Mouse (Mus musculus): ENCODE data around the gene Zfp84. TPM values are rescaled to one million over a fixed set of nuclear protein-coding genes. Genes with fewer than 3 reads are reported as not detected.

Gene Zfp84
- polyA plus RNA-seq, 1 experiment, result 3.0 TPM

DNA sequence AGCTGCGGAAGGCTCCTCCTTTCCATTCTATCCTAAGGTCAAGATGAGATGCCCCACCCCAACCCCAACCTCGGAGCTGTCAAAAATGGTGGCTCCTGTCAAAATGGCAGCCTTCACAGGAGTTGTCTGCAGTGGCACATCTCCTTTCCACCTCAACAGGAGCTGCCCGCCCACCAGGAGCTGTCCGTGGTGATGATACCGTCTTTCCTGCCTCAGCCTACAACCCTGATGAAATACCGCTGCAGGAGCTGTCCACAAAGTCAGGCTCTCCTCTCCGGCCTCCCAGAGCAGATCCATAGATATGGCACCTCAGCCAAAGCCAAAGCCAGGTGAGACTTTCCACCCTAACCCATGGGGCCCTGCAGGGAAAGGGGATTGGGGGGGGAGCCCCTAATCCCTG lies 3.6 kb upstream of the Zfp84 start:
- H3K79me2 ChIP-seq (ENCODE audit: control insufficient read depth, insufficient read depth), result peaks cover 11% of the 10 kb centered on the region
- H3K4me3 ChIP-seq (ENCODE audit: insufficient read depth, poor library complexity, severe bottlenecking), result no peak overlapping the region
- H3ac ChIP-seq (ENCODE audit: control insufficient read depth, insufficient read length, low read depth), result no peak overlapping the region
- no peaks in the 10 kb centered on the region for H3K36me3 ChIP-seq (ENCODE audit: control insufficient read depth, insufficient read depth)
- no peaks in the 10 kb centered on the region for H3K27me3 ChIP-seq (ENCODE audit: control insufficient read depth, insufficient read depth, insufficient read length)
- peaks cover 11% of the 10 kb centered on the region for H3K79me3 ChIP-seq (ENCODE audit: low read depth)
- TF ChIP-seq MYOD1 (IDR thresholded peaks at IDR 0.05; ENCODE audit: control insufficient read depth, insufficient read length, low read depth), result no peak
- no peak for TF ChIP-seq CEBPB (IDR thresholded peaks at IDR 0.05; ENCODE audit: low read depth)
- TF ChIP-seq FOSL1 (IDR thresholded peaks at IDR 0.05; ENCODE audit: insufficient read depth, low read length, poor library complexity, severe bottlenecking), result no peak
- TF ChIP-seq MYOG (IDR thresholded peaks at IDR 0.05; ENCODE audit: control insufficient read depth, extremely low read depth, insufficient read length), result no peak
- TF ChIP-seq CTCF (IDR thresholded peaks at IDR 0.05; ENCODE audit: control insufficient read depth, insufficient read depth, insufficient read length), result no peak
- no peak for TF ChIP-seq MAX (IDR thresholded peaks at IDR 0.05)
- TF ChIP-seq USF1 (IDR thresholded peaks at IDR 0.05; ENCODE audit: low read depth), result no peak

- no peaks in the 10 kb centered on the region for H3K27me3 ChIP-seq (ENCODE audit: control insufficient read depth, insufficient read depth, insufficient read length)
- H3K36me3 ChIP-seq (ENCODE audit: control insufficient read depth, insufficient read depth), result peaks cover 12% of the 10 kb centered on the region
- TF ChIP-seq MAX (IDR thresholded peaks at IDR 0.05) (no peak), USF1 (IDR thresholded peaks at IDR 0.05; ENCODE audit: low read depth) (no peak), CEBPB (IDR thresholded peaks at IDR 0.05; ENCODE audit: low read depth) (no peak), MYOD1 (IDR thresholded peaks at IDR 0.05; ENCODE audit: control insufficient read depth, insufficient read length, low read depth) (no peak), FOSL1 (IDR thresholded peaks at IDR 0.05; ENCODE audit: insufficient read depth, low read length, poor library complexity, severe bottlenecking) (no peak), MYOG (IDR thresholded peaks at IDR 0.05; ENCODE audit: control insufficient read depth, extremely low read depth, insufficient read length) (no peak), CTCF (IDR thresholded peaks at IDR 0.05; ENCODE audit: control insufficient read depth, insufficient read depth, insufficient read length) (no peak)
Measured at GRCm38 (mm10) chr7:29767058-29767686, 1.2 kb upstream of the Zfp84 start.

DNA sequence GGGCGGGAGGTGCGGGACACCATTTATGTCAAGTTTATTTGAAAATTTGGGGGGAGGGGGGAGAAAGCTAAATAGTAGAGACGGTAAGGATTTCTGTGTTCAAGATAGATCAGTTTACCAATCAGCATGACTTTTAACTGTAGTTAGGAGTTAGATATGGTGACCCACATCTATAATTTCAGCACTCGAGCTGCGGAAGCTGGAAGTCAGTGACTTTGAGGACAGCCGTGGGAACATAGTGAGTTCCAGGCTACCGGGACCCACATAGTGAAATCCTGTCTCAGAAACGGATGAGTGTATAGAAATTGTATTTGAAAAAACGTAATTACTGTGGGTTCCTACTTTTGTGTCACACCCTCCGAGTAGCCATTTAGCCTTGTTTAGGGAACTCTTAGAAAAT lies 628 bp downstream of the Zfp84 start:
- H3K27me3 ChIP-seq (ENCODE audit: control insufficient read depth, insufficient read depth, insufficient read length), result no peaks in the 10 kb centered on the region
- H3K4me3 ChIP-seq (ENCODE audit: insufficient read depth, poor library complexity, severe bottlenecking), result peak overlapping the region; percentile 82
- H3K79me2 ChIP-seq (ENCODE audit: control insufficient read depth, insufficient read depth), result peaks cover 29% of the 10 kb centered on the region
- TF ChIP-seq CEBPB (IDR thresholded peaks at IDR 0.05; ENCODE audit: low read depth) (no peak), MYOG (IDR thresholded peaks at IDR 0.05; ENCODE audit: control insufficient read depth, extremely low read depth, insufficient read length) (no peak), MYOD1 (IDR thresholded peaks at IDR 0.05; ENCODE audit: control insufficient read depth, insufficient read length, low read depth) (no peak), MAX (IDR thresholded peaks at IDR 0.05) (no peak), USF1 (IDR thresholded peaks at IDR 0.05; ENCODE audit: low read depth) (no peak), FOSL1 (IDR thresholded peaks at IDR 0.05; ENCODE audit: insufficient read depth, low read length, poor library complexity, severe bottlenecking) (no peak), CTCF (IDR thresholded peaks at IDR 0.05; ENCODE audit: control insufficient read depth, insufficient read depth, insufficient read length) (no peak)
- peak overlapping the region; percentile 75 for H3ac ChIP-seq (ENCODE audit: control insufficient read depth, insufficient read length, low read depth)
- peaks cover 28% of the 10 kb centered on the region for H3K79me3 ChIP-seq (ENCODE audit: low read depth)
- H3K36me3 ChIP-seq (ENCODE audit: control insufficient read depth, insufficient read depth), result peaks cover 29% of the 10 kb centered on the region

More at GRCm38 (mm10) chr7:29767058-29767686, 1.2 kb upstream of the Zfp84 start:
- peaks cover 29% of the 10 kb centered on the region for H3K79me2 ChIP-seq (ENCODE audit: control insufficient read depth, insufficient read depth)
- peak overlapping the region; percentile 57 for H3ac ChIP-seq (ENCODE audit: control insufficient read depth, insufficient read length, low read depth)
- peaks cover 25% of the 10 kb centered on the region for H3K79me3 ChIP-seq (ENCODE audit: low read depth)
- peak overlapping the region; percentile 32 for H3K4me3 ChIP-seq (ENCODE audit: insufficient read depth, poor library complexity, severe bottlenecking)

- no peak overlapping the region for H3ac ChIP-seq (ENCODE audit: control insufficient read depth, insufficient read length, low read depth)
Measured at GRCm38 (mm10) chr7:29773503-29773902, 5.2 kb downstream of the Zfp84 start.

DNA sequence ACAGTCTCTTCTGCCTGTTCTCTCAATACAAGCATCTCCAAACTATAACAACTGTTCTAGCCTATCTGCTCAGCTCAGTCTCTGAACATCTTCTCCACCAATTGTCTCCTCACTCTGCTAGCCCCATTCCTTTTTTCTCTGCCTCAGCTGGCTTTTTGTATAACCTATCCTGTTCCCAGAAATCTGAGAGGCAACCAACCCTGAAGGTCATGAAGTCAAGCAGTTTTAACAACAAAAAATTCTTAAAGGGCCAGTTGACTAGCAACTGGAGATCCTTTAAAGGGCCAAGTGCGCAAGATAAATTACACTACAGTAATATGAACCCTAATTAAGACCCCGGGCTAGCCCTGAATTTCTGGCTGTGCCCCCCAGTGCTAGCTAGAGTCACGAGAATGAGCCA lies 6.0 kb downstream of the Zfp84 start:
- peaks cover 80% of the 10 kb centered on the region for H3K36me3 ChIP-seq (ENCODE audit: control insufficient read depth, insufficient read depth)
- no peak for TF ChIP-seq CEBPB (IDR thresholded peaks at IDR 0.05; ENCODE audit: low read depth)
- TF ChIP-seq MYOD1 (IDR thresholded peaks at IDR 0.05; ENCODE audit: control insufficient read depth, insufficient read length, low read depth), result no peak
- no peak for TF ChIP-seq MAX (IDR thresholded peaks at IDR 0.05)
- TF ChIP-seq FOSL1 (IDR thresholded peaks at IDR 0.05; ENCODE audit: insufficient read depth, low read length, poor library complexity, severe bottlenecking), result no peak

More at GRCm38 (mm10) chr7:29773503-29773902, 5.2 kb downstream of the Zfp84 start:
- H3K79me2 ChIP-seq (ENCODE audit: control insufficient read depth, insufficient read depth), result peaks cover 29% of the 10 kb centered on the region
- H3K27me3 ChIP-seq (ENCODE audit: control insufficient read depth, insufficient read depth, insufficient read length), result no peaks in the 10 kb centered on the region
- H3K79me3 ChIP-seq (ENCODE audit: low read depth), result peaks cover 28% of the 10 kb centered on the region
- no peak overlapping the region for H3K4me3 ChIP-seq (ENCODE audit: insufficient read depth, poor library complexity, severe bottlenecking)
- no peak for TF ChIP-seq MAX (IDR thresholded peaks at IDR 0.05)
- no peak for TF ChIP-seq MYOG (IDR thresholded peaks at IDR 0.05; ENCODE audit: control insufficient read depth, extremely low read depth, insufficient read length)
- TF ChIP-seq CEBPB (IDR thresholded peaks at IDR 0.05; ENCODE audit: low read depth), result no peak
- no peak for TF ChIP-seq USF1 (IDR thresholded peaks at IDR 0.05; ENCODE audit: low read depth)
- TF ChIP-seq MYOD1 (IDR thresholded peaks at IDR 0.05; ENCODE audit: control insufficient read depth, insufficient read length, low read depth), result no peak
- TF ChIP-seq CTCF (IDR thresholded peaks at IDR 0.05; ENCODE audit: control insufficient read depth, insufficient read depth, insufficient read length), result no peak
- TF ChIP-seq FOSL1 (IDR thresholded peaks at IDR 0.05; ENCODE audit: insufficient read depth, low read length, poor library complexity, severe bottlenecking), result no peak
- peaks cover 74% of the 10 kb centered on the region for H3K36me3 ChIP-seq (ENCODE audit: control insufficient read depth, insufficient read depth)

More for the DNA sequence above, 6.0 kb downstream of the Zfp84 start:
- peaks cover 22% of the 10 kb centered on the region for H3K79me2 ChIP-seq (ENCODE audit: control insufficient read depth, insufficient read depth)
- H3K27me3 ChIP-seq (ENCODE audit: control insufficient read depth, insufficient read depth, insufficient read length), result no peaks in the 10 kb centered on the region
- no peak overlapping the region for H3K4me3 ChIP-seq (ENCODE audit: insufficient read depth, poor library complexity, severe bottlenecking)
- H3K79me3 ChIP-seq (ENCODE audit: low read depth), result peaks cover 20% of the 10 kb centered on the region
- H3ac ChIP-seq (ENCODE audit: control insufficient read depth, insufficient read length, low read depth), result no peak overlapping the region

All from C2C12 (cell line).